9 mouse cellular contexts compared by ENCODE assay signal in genomic region chr16:5134623-5135330, GRCm38 (mm10). TPM values are rescaled to one million over a fixed set of nuclear protein-coding genes. Genes with fewer than 3 reads are reported as not detected.
DNase-seq lines count a peak whose midpoint lies in the region; ATAC-seq and TF ChIP-seq lines count a peak whose summit lies in the region.
"Had no signal": no experiment of that assay in that cellular context is flagged by ENCODE, and none has a peak within 500 bp of the region (broad histone marks: within the 10 kb centered on the region; RNA-seq: fewer than 3 reads in every experiment).

No protein-coding gene starts in this region.

- TF ChIP-seq POLR2A in embryonic fibroblast, embryonic 13.5 days (IDR thresholded peaks at IDR 0.05; ENCODE audit: low read depth, low read length), result no peak

- H3K27me3 ChIP-seq in embryonic facial prominence, embryonic 11.5 days (ENCODE audit: control insufficient read depth, insufficient read depth, low read length), result peaks cover 39% of the 10 kb centered on the region
- H3K27me3 ChIP-seq in embryonic facial prominence, embryonic 10.5 days (replicated peaks; ENCODE audit: low read depth, poor library complexity, severe bottlenecking), result peaks cover 59% of the 10 kb centered on the region
- H3K27me3 ChIP-seq in Patski, result no peaks in the 10 kb centered on the region
- peaks cover 29% of the 10 kb centered on the region for H3K27me3 ChIP-seq in intestine, embryonic 15.5 days (replicated peaks)
- H3K27me3 ChIP-seq in limb, embryonic 15.5 days, result peaks cover 54% of the 10 kb centered on the region

- H3K9ac ChIP-seq in embryonic facial prominence, embryonic 11.5 days (replicated peaks; ENCODE audit: low read length), result no peak overlapping the region
- no peak overlapping the region for H3K9ac ChIP-seq in intestine, embryonic 15.5 days
- no peak overlapping the region for H3K9ac ChIP-seq in limb, embryonic 15.5 days
- H3K9ac ChIP-seq: limb, embryonic 12.5 days had no signal

- no peak overlapping the region for H3K4me3 ChIP-seq in embryonic facial prominence, embryonic 11.5 days (ENCODE audit: low read depth, low read length)
- no peak overlapping the region for H3K4me3 ChIP-seq in embryonic facial prominence, embryonic 10.5 days
- H3K4me3 ChIP-seq in embryonic fibroblast, embryonic 13.5 days (ENCODE audit: insufficient read depth, low read length), result no peak overlapping the region
- H3K4me3 ChIP-seq in intestine, embryonic 15.5 days (replicated peaks), result no peak overlapping the region
- no peak overlapping the region for H3K4me3 ChIP-seq in limb, embryonic 15.5 days
- H3K4me3 ChIP-seq: limb, embryonic 12.5 days had no signal

- ATAC-seq in embryonic facial prominence, embryonic 11.5 days (replicated peaks; ENCODE audit: insufficient number of reproducible peaks, low FRiP score, low TSS enrichment, low read depth), result 0 out of 2 replicates have a peak, but pooled peaks have one; percentile 27
- peak; percentile 52 for ATAC-seq in Patski
- ATAC-seq in intestine, embryonic 15.5 days, result peak; percentile 22
- ATAC-seq in limb, embryonic 15.5 days (ENCODE audit: insufficient number of reproducible peaks, low FRiP score, low TSS enrichment, low read depth), result peak; percentile 78

- POLR2A ChIA-PET in Patski (lab: Charles Lee), result interaction anchor here (0.5 to 2.6 kb wide), 2 partner anchors 83 to 157 kb away, joined by 5 to 11 read pairs; partner anchors contain the start of gene Ubn1

- H3K27ac ChIP-seq in embryonic facial prominence, embryonic 11.5 days (replicated peaks; ENCODE audit: low read depth, low read length), result no peak overlapping the region
- H3K27ac ChIP-seq in embryonic facial prominence, embryonic 10.5 days (replicated peaks), result no peak overlapping the region
- peak overlapping the region; percentile 63 for H3K27ac ChIP-seq in embryonic fibroblast, embryonic 13.5 days (ENCODE audit: insufficient read depth, low read length)
- 0 out of 2 replicates have a peak overlapping the region, but pooled peaks have one; percentile 9 for H3K27ac ChIP-seq in intestine, embryonic 15.5 days
- H3K27ac ChIP-seq in limb, embryonic 15.5 days, result peak overlapping the region; percentile 71; the same call in 1 of the 2 replicates
- H3K27ac ChIP-seq: limb, embryonic 12.5 days had no signal

- 78% methylated on average over 14 of the region's 14 CpGs for WGBS in embryonic facial prominence, embryonic 11.5 days
- WGBS in embryonic facial prominence, embryonic 10.5 days, result 79% methylated on average over 14 of the region's 14 CpGs
- WGBS in intestine, embryonic 15.5 days, result 75% methylated on average over 14 of the region's 14 CpGs
- 53% methylated on average over 14 of the region's 14 CpGs for WGBS in limb, embryonic 15.5 days

- CTCF ChIA-PET in Patski (lab: Charles Lee), result interaction anchor here (1.2 to 1.4 kb wide), 3 partner anchors 24 to 74 kb away, joined by 3 read pairs; no protein-coding TSS in a partner anchor

- H3K9me3 ChIP-seq in embryonic facial prominence, embryonic 11.5 days (replicated peaks; ENCODE audit: control insufficient read depth, low read length), result no peaks in the 10 kb centered on the region
- H3K9me3 ChIP-seq in embryonic facial prominence, embryonic 10.5 days, result no peaks in the 10 kb centered on the region
- H3K9me3 ChIP-seq in intestine, embryonic 15.5 days, result no peaks in the 10 kb centered on the region
- no peaks in the 10 kb centered on the region for H3K9me3 ChIP-seq in limb, embryonic 15.5 days
- H3K9me3 ChIP-seq: limb, embryonic 12.5 days had no signal

- H3K36me3 ChIP-seq in embryonic facial prominence, embryonic 11.5 days (replicated peaks; ENCODE audit: control insufficient read depth, insufficient read depth, low read depth, low read length), result no peaks in the 10 kb centered on the region
- no peaks in the 10 kb centered on the region for H3K36me3 ChIP-seq in embryonic facial prominence, embryonic 10.5 days (replicated peaks)
- no peaks in the 10 kb centered on the region for H3K36me3 ChIP-seq in intestine, embryonic 15.5 days
- no peaks in the 10 kb centered on the region for H3K36me3 ChIP-seq in limb, embryonic 15.5 days
- H3K36me3 ChIP-seq: limb, embryonic 12.5 days had no signal

- H3K4me1 ChIP-seq in embryonic facial prominence, embryonic 11.5 days (ENCODE audit: control insufficient read depth, insufficient read depth, low read length), result peaks cover 3% of the 10 kb centered on the region
- H3K4me1 ChIP-seq in embryonic facial prominence, embryonic 10.5 days, result peaks cover 24% of the 10 kb centered on the region
- peaks cover 27% of the 10 kb centered on the region for H3K4me1 ChIP-seq in embryonic fibroblast, embryonic 13.5 days (ENCODE audit: control insufficient read depth, insufficient read depth, low read length)
- H3K4me1 ChIP-seq in intestine, embryonic 15.5 days (replicated peaks), result peaks cover 40% of the 10 kb centered on the region
- peaks cover 41% of the 10 kb centered on the region for H3K4me1 ChIP-seq in limb, embryonic 15.5 days

- no peak overlapping the region for H3K4me2 ChIP-seq in embryonic facial prominence, embryonic 11.5 days (ENCODE audit: low read depth, low read length)
- no peak overlapping the region for H3K4me2 ChIP-seq in intestine, embryonic 15.5 days (replicated peaks)
- no peak overlapping the region for H3K4me2 ChIP-seq in limb, embryonic 15.5 days
- H3K4me2 ChIP-seq: limb, embryonic 12.5 days had no signal

- TF ChIP-seq CTCF in Patski (IDR thresholded peaks at IDR 0.05), result no peak
- TF ChIP-seq CTCF in embryonic fibroblast, embryonic 13.5 days (IDR thresholded peaks at IDR 0.05; ENCODE audit: borderline replicate concordance, insufficient read depth, low read length), result no peak

- in situ Hi-C loops in Patski (cut with MboI; ENCODE audit: low pct_unique_long_range_greater_than_20kb), result loop anchor here (5.0 to 25.0 kb wide), 2 partner anchors 37 to 447 kb away; partner anchors contain the start of gene Coro7

- DNase-seq in embryonic facial prominence, embryonic 11.5 days (ENCODE audit: low spot score), result no peak
- DNase-seq in embryonic facial prominence, embryonic 10.5 days (ENCODE audit: low spot score), result no peak
- DNase-seq in Patski (ENCODE audit: low read depth, low spot score), result peak; percentile 96
- DNase-seq in urinary bladder, adult 18-20 months (ENCODE audit: low spot score in 2 of 2), result peak; percentile 73 to 82
- DNase-seq in embryo, embryonic 9.5 days (ENCODE audit: extremely low spot score), result no peak

RNA-seq across cellular contexts. Expression of gene Ppl, which starts 2.6 kb away (rescaled TPM):
- 1.6 and 2.0 TPM in 2 replicates for polyA plus RNA-seq in embryonic facial prominence, embryonic 11.5 days (2014; fragmentation: Nextera tagmentation; extraction: Ambion mirVana)
- polyA plus RNA-seq in embryonic facial prominence, embryonic 10.5 days (2016; fragmentation: Nextera tagmentation; extraction: Ambion mirVana), result 1.8 and 2.4 TPM in 2 replicates
- polyA plus RNA-seq in Patski (2021), result 0.03 TPM
- polyA plus RNA-seq in embryonic fibroblast, embryonic 13.5 days (2011; ENCODE audit: insufficient read length, low read depth, missing spikeins), result 0.20 and 0.33 TPM in 2 replicates
- polyA plus RNA-seq in intestine, embryonic 15.5 days (2015; fragmentation: Nextera tagmentation; extraction: Ambion mirVana), result 4.4 and 4.7 TPM in 2 replicates
- 72.6 and 79.3 TPM in 2 replicates for polyA plus RNA-seq in limb, embryonic 15.5 days (2015; fragmentation: Nextera tagmentation; extraction: Ambion mirVana)

RNA-seq across cellular contexts. Expression of gene Sec14l5, which starts 12.1 kb away (rescaled TPM):
- 0.07 and 0.08 TPM in 2 replicates for polyA plus RNA-seq in embryonic facial prominence, embryonic 11.5 days (2014; fragmentation: Nextera tagmentation; extraction: Ambion mirVana)
- 0.10 and 0.16 TPM in 2 replicates for polyA plus RNA-seq in embryonic facial prominence, embryonic 10.5 days (2016; fragmentation: Nextera tagmentation; extraction: Ambion mirVana)
- polyA plus RNA-seq in Patski (2021), result not detected
- not detected in 2 replicates for polyA plus RNA-seq in embryonic fibroblast, embryonic 13.5 days (2011; ENCODE audit: insufficient read length, low read depth, missing spikeins)
- 0.03 TPM in 1 of 2 replicates, not detected in the other for polyA plus RNA-seq in intestine, embryonic 15.5 days (2015; fragmentation: Nextera tagmentation; extraction: Ambion mirVana)
- polyA plus RNA-seq in limb, embryonic 15.5 days (2015; fragmentation: Nextera tagmentation; extraction: Ambion mirVana), result 0.09 and 0.29 TPM in 2 replicates

Comparison
In these comparisons a context has a peak if more than half of its experiments do, and no peak if none do; other contexts are left out.
1. ATAC-seq: peak in every context shown above with its lines; median percentile 78 in limb, embryonic 15.5 days; 52 in Patski; 27 in embryonic facial prominence, embryonic 11.5 days; 22 in intestine, embryonic 15.5 days.
2. DNase-seq: peak in Patski (single experiment) and urinary bladder, adult 18-20 months (2 of 2); none in embryonic facial prominence, embryonic 11.5 days (single experiment), embryonic facial prominence, embryonic 10.5 days (single experiment) and embryo, embryonic 9.5 days (single experiment).
3. H3K27ac ChIP-seq: peak in embryonic fibroblast, embryonic 13.5 days (single experiment), intestine, embryonic 15.5 days (single experiment) and limb, embryonic 15.5 days (single experiment); none in embryonic facial prominence, embryonic 11.5 days (single experiment) and embryonic facial prominence, embryonic 10.5 days (single experiment).
4. RNA of gene Ppl, which starts 2.6 kb away (polyA plus RNA-seq): 72.6 to 79.3 TPM in limb, embryonic 15.5 days; 4.4 to 4.7 TPM in intestine, embryonic 15.5 days, 1.8 to 2.4 TPM in embryonic facial prominence, embryonic 10.5 days, 1.6 to 2.0 TPM in embryonic facial prominence, embryonic 11.5 days, 0.20 to 0.33 TPM in embryonic fibroblast, embryonic 13.5 days and 0.03 TPM in Patski (single experiment); every median in the first group is over 10 times any median in the second.